Mouse (Mus musculus) hindbrain, embryonic 12.5 days (tissue): ENCODE measurements around the gene Shroom3. TPM values are rescaled to one million over a fixed set of nuclear protein-coding genes. Genes with fewer than 3 reads are reported as not detected.

Experiments
- ATAC-seq: fragments of 200-750 bp; cut with Nextera tagmentation; 2 replicates; pipeline ENCODE4 v1.8.0; 2017; ENCODE audit warnings: moderate TSS enrichment; ENCODE audit not compliant: low FRiP score
- H3K27ac ChIP-seq: fragments of 300-500 bp; sonication (generic); 2 replicates; pipeline ENCODE4 v1.5.1; 2016; ENCODE audit warnings: mild to moderate bottlenecking
- H3K27me3 ChIP-seq: fragments of 300-500 bp; sonication (generic); 2 replicates; pipeline ENCODE4 v1.6.1; 2016; ENCODE audit warnings: mild to moderate bottlenecking
- H3K36me3 ChIP-seq: fragments of 300-500 bp; sonication (generic); 2 replicates; pipeline ENCODE4 v1.6.1; 2016; ENCODE audit warnings: mild to moderate bottlenecking
- H3K4me1 ChIP-seq: fragments of 300-500 bp; sonication (generic); 2 replicates; pipeline ENCODE4 v1.6.1; 2016
- H3K4me2 ChIP-seq: fragments of 300-500 bp; sonication (generic); replicated peaks from 2 replicates; pipeline ENCODE4 v1.6.1; 2016; ENCODE audit warnings: mild to moderate bottlenecking
- H3K4me3 ChIP-seq: fragments of 300-500 bp; sonication (generic); 2 replicates; pipeline ENCODE4 v1.5.1; 2016; ENCODE audit warnings: mild to moderate bottlenecking
- H3K9ac ChIP-seq: fragments of 300-500 bp; sonication (generic); 2 replicates; pipeline ENCODE4 v1.6.1; 2016; ENCODE audit warnings: mild to moderate bottlenecking, moderate library complexity
- H3K9me3 ChIP-seq: fragments of 300-500 bp; sonication (generic); replicated peaks from 2 replicates; pipeline ENCODE4 v1.6.1; 2016; ENCODE audit warnings: mild to moderate bottlenecking
- WGBS: fragments of 180-500 bp; shearing (Covaris S2); methylation state at CpG from one replicate; pipeline ENCODE4 v1.1.7; 2016; 5-methylcytosine and 5-hydroxymethylcytosine counted together
- polyA plus RNA-seq: library from polyadenylated mRNA; unstranded; fragments of >200 nt; fragmentation: Nextera tagmentation; extraction: Ambion mirVana; gene quantifications from 2 replicates; pipeline ENCODE4 v1.2.1, GENCODE M21; 2016

Shroom3 gene
- polyA plus RNA-seq, 1 experiment from 2014 or later: 6.5 TPM

DNA sequence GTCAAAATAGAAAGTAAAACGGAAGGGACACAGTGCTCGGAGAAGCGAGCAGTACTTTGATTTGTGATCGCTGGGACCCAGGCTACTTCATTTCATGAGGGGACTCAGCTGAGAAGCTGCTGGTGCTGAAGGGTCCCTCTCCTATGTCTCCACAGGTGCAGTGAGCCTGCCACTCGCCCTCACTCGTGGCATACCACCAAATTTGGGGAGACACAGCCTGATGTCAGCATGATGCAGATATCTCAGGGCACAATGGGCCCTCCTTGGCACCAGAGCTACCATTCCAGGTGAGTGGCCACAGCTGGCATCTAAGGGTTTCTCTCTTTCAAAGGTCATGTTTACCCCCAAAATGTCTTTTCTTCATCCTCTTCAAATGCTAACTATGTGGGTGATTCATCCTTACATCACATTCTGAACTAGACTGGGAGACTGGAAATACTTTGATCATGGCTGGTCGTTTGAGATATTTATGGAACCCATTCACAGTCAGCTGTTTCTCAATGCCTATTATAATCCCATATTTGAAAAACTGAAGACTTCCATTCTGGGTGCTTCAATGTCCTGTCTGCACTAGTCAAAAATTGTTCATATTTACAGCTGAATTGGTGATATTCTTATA, 250.5 kb downstream of the Shroom3 start:
- no peak for ATAC-seq
- WGBS: 89% methylated on average over 7 of the region's 7 CpGs

GRCm38 (mm10) chr5:92934269-92934939, 251.2 kb downstream of the Shroom3 start:
- Histone ChIP-seq H3K4me2 (no peak overlapping the region), H3K36me3 (no peaks in the 10 kb centered on the region; the same call in 1 of the 2 replicates), H3K27me3 (no peaks in the 10 kb centered on the region), H3K9me3 (no peaks in the 10 kb centered on the region), H3K27ac (no peak overlapping the region), H3K4me1 (peaks cover 12% of the 10 kb centered on the region), H3K9ac (no peak overlapping the region), H3K4me3 (no peak overlapping the region)
- no peak for ATAC-seq
- WGBS: 84% methylated on average over 7 of the region's 7 CpGs

More for the DNA sequence above, 250.5 kb downstream of the Shroom3 start:
- Histone ChIP-seq H3K27me3 (no peaks in the 10 kb centered on the region), H3K36me3 (no peaks in the 10 kb centered on the region; the same call in 1 of the 2 replicates), H3K4me1 (peaks cover 12% of the 10 kb centered on the region), H3K4me2 (no peak overlapping the region), H3K9me3 (no peaks in the 10 kb centered on the region), H3K4me3 (no peak overlapping the region), H3K27ac (no peak overlapping the region), H3K9ac (no peak overlapping the region)

DNA sequence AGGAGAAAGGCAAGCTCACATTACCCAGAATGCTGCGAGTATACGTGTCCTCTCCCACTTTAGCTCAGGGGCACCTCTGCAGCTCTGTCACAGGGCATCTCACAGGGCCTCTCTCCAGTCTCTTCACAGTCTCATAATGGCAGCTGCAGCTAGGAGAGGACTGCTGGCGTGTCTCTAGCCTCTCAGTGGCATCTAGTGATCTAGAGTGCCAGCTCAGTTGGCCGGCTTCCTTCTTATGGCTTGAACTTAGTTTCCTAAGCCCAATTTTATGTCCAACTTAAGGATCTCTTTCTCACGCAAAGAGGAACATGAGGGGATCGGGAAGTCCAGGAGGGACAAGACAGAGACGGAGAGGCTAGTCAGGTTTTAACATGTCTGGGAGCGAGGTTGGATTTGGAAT, 252.6 kb downstream of the Shroom3 start:
- no peak overlapping the region for H3K4me3 ChIP-seq
- no peak for ATAC-seq
- H3K9me3 ChIP-seq: 0 out of 2 replicates have a peak, but pooled peaks cover 6% of the 10 kb centered on the region
- no peak overlapping the region for H3K9ac ChIP-seq
- peaks cover 12% of the 10 kb centered on the region for H3K36me3 ChIP-seq
- H3K4me2 ChIP-seq: no peak overlapping the region
- peaks cover 12% of the 10 kb centered on the region for H3K4me1 ChIP-seq
- H3K27ac ChIP-seq: no peak overlapping the region
- WGBS: 91% methylated on average over 8 of the region's 8 CpGs
- H3K27me3 ChIP-seq: no peaks in the 10 kb centered on the region

GRCm38 (mm10) chr5:92937701-92938100, 254.5 kb downstream of the Shroom3 start:
- Histone ChIP-seq H3K4me3 (no peak overlapping the region), H3K27ac (no peak overlapping the region), H3K27me3 (no peaks in the 10 kb centered on the region), H3K9ac (no peak overlapping the region), H3K4me1 (no peaks in the 10 kb centered on the region), H3K9me3 (peaks cover 24% of the 10 kb centered on the region), H3K4me2 (no peak overlapping the region), H3K36me3 (peaks cover 30% of the 10 kb centered on the region)
- ATAC-seq: no peak
- WGBS: 89% methylated on average over 4 of the region's 4 CpGs

GRCm38 (mm10) chr5:92939246-92939995, 256.2 kb downstream of the Shroom3 start:
- Histone ChIP-seq H3K4me1 (no peaks in the 10 kb centered on the region), H3K36me3 (peaks cover 37% of the 10 kb centered on the region), H3K9me3 (peaks cover 26% of the 10 kb centered on the region), H3K9ac (no peak overlapping the region), H3K27me3 (no peaks in the 10 kb centered on the region), H3K4me2 (no peak overlapping the region), H3K4me3 (no peak overlapping the region), H3K27ac (no peak overlapping the region)
- WGBS: 88% methylated on average over 15 of the region's 15 CpGs
- no peak for ATAC-seq

GRCm38 (mm10) chr5:92942166-92942565, 258.9 kb downstream of the Shroom3 start:
- H3K36me3 ChIP-seq: peaks cover 37% of the 10 kb centered on the region
- no peaks in the 10 kb centered on the region for H3K27me3 ChIP-seq
- no peak overlapping the region for H3K9ac ChIP-seq
- H3K4me3 ChIP-seq: no peak overlapping the region
- WGBS: 85% methylated on average over 57 of the region's 57 CpGs
- H3K4me1 ChIP-seq: no peaks in the 10 kb centered on the region
- ATAC-seq: no peak
- peaks cover 26% of the 10 kb centered on the region for H3K9me3 ChIP-seq
- H3K4me2 ChIP-seq: no peak overlapping the region
- no peak overlapping the region for H3K27ac ChIP-seq

DNA sequence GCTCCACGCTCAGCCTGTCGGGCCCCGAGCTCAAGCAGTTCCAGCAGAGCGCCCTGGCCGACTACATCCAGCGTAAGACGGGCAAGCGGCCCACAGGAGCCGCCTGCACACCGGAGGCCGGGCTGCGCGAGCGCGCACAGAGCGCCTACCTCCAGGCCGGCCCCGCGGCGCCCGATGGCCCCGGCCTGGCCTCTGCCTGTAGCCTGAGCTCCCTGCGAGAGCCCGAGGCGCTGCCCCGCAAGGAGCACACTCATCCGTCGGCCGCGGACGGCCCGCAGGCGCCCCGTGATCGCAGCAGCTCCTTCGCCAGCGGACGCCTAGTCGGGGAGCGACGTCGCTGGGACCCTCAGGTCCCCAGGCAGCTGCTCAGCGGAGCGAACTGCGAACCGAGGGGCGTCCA, 259.3 kb downstream of the Shroom3 start:
- Histone ChIP-seq H3K4me1 (no peaks in the 10 kb centered on the region), H3K27me3 (no peaks in the 10 kb centered on the region), H3K36me3 (peaks cover 37% of the 10 kb centered on the region), H3K27ac (no peak overlapping the region), H3K9ac (no peak overlapping the region), H3K4me2 (no peak overlapping the region), H3K4me3 (no peak overlapping the region), H3K9me3 (peaks cover 26% of the 10 kb centered on the region)
- 83% methylated on average over 47 of the region's 47 CpGs for WGBS
- no peak for ATAC-seq

GRCm38 (mm10) chr5:92944867-92945266, 261.6 kb downstream of the Shroom3 start:
- Histone ChIP-seq H3K27me3 (no peaks in the 10 kb centered on the region), H3K9me3 (peaks cover 26% of the 10 kb centered on the region), H3K27ac (no peak overlapping the region), H3K4me3 (no peak overlapping the region), H3K36me3 (peaks cover 36% of the 10 kb centered on the region), H3K4me1 (peaks cover 3% of the 10 kb centered on the region; the same call in 1 of the 2 replicates), H3K9ac (no peak overlapping the region), H3K4me2 (no peak overlapping the region)
- no peak for ATAC-seq
- 75% methylated on average over 5 of the region's 5 CpGs for WGBS

- H3K4me3 ChIP-seq: no peak overlapping the region
- H3K27me3 ChIP-seq: no peaks in the 10 kb centered on the region
- H3K36me3 ChIP-seq: peaks cover 30% of the 10 kb centered on the region; the same call in 1 of the 2 replicates
- H3K9me3 ChIP-seq: no peaks in the 10 kb centered on the region
- no peak overlapping the region for H3K9ac ChIP-seq
- H3K4me2 ChIP-seq: no peak overlapping the region
- ATAC-seq: peak; percentile 46
- WGBS: 83% methylated on average over 14 of the region's 14 CpGs
- peaks cover 3% of the 10 kb centered on the region; the same call in 1 of the 2 replicates for H3K4me1 ChIP-seq
- no peak overlapping the region for H3K27ac ChIP-seq
These were observed 265.9 kb downstream of the Shroom3 start for GRCm38 (mm10) chr5:92948972-92949745.

- H3K9ac ChIP-seq: no peak overlapping the region
- no peak for ATAC-seq
- H3K9me3 ChIP-seq: no peaks in the 10 kb centered on the region
- no peak overlapping the region for H3K27ac ChIP-seq
- WGBS: 87% methylated on average over 14 of the region's 14 CpGs
- no peak overlapping the region for H3K4me2 ChIP-seq
- no peak overlapping the region for H3K4me3 ChIP-seq
- H3K36me3 ChIP-seq: peaks cover 33% of the 10 kb centered on the region; the same call in 1 of the 2 replicates
- peaks cover 5% of the 10 kb centered on the region; the same call in 1 of the 2 replicates for H3K4me1 ChIP-seq
- no peaks in the 10 kb centered on the region for H3K27me3 ChIP-seq
These were observed 267.3 kb downstream of the Shroom3 start for GRCm38 (mm10) chr5:92950583-92950982.

- H3K9me3 ChIP-seq: no peaks in the 10 kb centered on the region
- H3K4me2 ChIP-seq: no peak overlapping the region
- H3K4me3 ChIP-seq: no peak overlapping the region
- no peak for ATAC-seq
- H3K27ac ChIP-seq: no peak overlapping the region
- peaks cover 5% of the 10 kb centered on the region; the same call in 1 of the 2 replicates for H3K4me1 ChIP-seq
- no peaks in the 10 kb centered on the region for H3K27me3 ChIP-seq
- no peak overlapping the region for H3K9ac ChIP-seq
- WGBS: 91% methylated on average over 14 of the region's 14 CpGs
- H3K36me3 ChIP-seq: peaks cover 37% of the 10 kb centered on the region
These were observed 267.8 kb downstream of the Shroom3 start for GRCm38 (mm10) chr5:92951079-92951478.

DNA sequence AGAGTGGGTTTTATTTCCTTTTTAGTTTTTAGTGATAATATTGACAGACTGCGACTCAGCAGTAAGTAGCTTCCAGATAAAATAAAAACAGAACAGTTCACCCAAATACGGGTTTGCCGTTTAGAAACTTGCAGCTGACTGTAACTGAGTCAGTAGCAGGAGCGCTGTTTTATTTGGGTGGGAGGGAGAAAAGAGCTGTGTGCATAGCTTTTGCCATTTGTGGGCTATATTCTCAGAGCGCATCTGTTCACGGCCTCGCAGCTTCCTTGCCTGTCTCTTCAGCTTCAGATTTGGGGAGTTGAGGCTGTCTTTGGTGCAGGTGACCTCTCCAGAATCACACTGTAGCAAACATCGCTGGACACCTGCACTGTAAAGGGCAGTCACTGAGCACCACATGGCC, 270.6 kb downstream of the Shroom3 start:
- Histone ChIP-seq H3K36me3 (peaks cover 37% of the 10 kb centered on the region), H3K4me3 (no peak overlapping the region), H3K4me1 (peaks cover 5% of the 10 kb centered on the region; the same call in 1 of the 2 replicates), H3K9ac (no peak overlapping the region), H3K4me2 (no peak overlapping the region), H3K27me3 (no peaks in the 10 kb centered on the region), H3K27ac (no peak overlapping the region), H3K9me3 (no peaks in the 10 kb centered on the region)
- 0 out of 2 replicates have a peak, but pooled peaks have one; percentile 11 for ATAC-seq
- WGBS: 89% methylated on average over 8 of the region's 8 CpGs
